Mouse (Mus musculus) limb, embryonic 12.5 days (tissue): Measurements from ENCODE around the gene Plagl2. TPM values are rescaled to one million over a fixed set of nuclear protein-coding genes. Genes with fewer than 3 reads are reported as not detected.

Experiments
- ATAC-seq: fragments of 200-750 bp; cut with Nextera tagmentation; 2 replicates; pipeline ENCODE4 v1.8.0; 2017; ENCODE audit warnings: low read depth, moderate TSS enrichment; ENCODE audit not compliant: insufficient number of reproducible peaks, insufficient read depth, low FRiP score, low TSS enrichment
- H3K27ac ChIP-seq: fragments of 300-500 bp; sonication (generic); 2 replicates; pipeline ENCODE4 v1.5.1; 2016; ENCODE audit warnings: mild to moderate bottlenecking, moderate library complexity
- H3K27me3 ChIP-seq: fragments of 300-500 bp; sonication (generic); 2 replicates; pipeline ENCODE4 v1.6.1; 2016; ENCODE audit warnings: mild to moderate bottlenecking, moderate library complexity
- H3K36me3 ChIP-seq: fragments of 300-500 bp; sonication (generic); 2 replicates; pipeline ENCODE4 v1.6.1; 2016; ENCODE audit warnings: mild to moderate bottlenecking, moderate library complexity
- H3K4me1 ChIP-seq: fragments of 300-500 bp; sonication (generic); replicated peaks from 2 replicates; pipeline ENCODE4 v1.6.1; 2016
- H3K4me2 ChIP-seq: fragments of 300-500 bp; sonication (generic); 2 replicates; pipeline ENCODE4 v1.6.1; 2016; ENCODE audit warnings: mild to moderate bottlenecking, moderate library complexity
- H3K4me3 ChIP-seq: fragments of 300-500 bp; sonication (generic); replicated peaks from 2 replicates; pipeline ENCODE4 v1.5.1; 2016; ENCODE audit warnings: mild to moderate bottlenecking
- H3K9ac ChIP-seq: fragments of 300-500 bp; sonication (generic); replicated peaks from 2 replicates; pipeline ENCODE4 v1.6.1; 2016; ENCODE audit warnings: mild to moderate bottlenecking, moderate library complexity
- H3K9me3 ChIP-seq: fragments of 300-500 bp; sonication (generic); 2 replicates; pipeline ENCODE4 v1.6.1; 2016; ENCODE audit warnings: mild to moderate bottlenecking, moderate library complexity
- WGBS: fragments of 180-500 bp; shearing (Covaris S2); methylation state at CpG from one replicate; pipeline ENCODE4 v1.1.7; 2016; 5-methylcytosine and 5-hydroxymethylcytosine counted together
- polyA plus RNA-seq: library from polyadenylated mRNA; unstranded; fragments of >200 nt; fragmentation: Nextera tagmentation; extraction: Ambion mirVana; gene quantifications from 2 replicates; pipeline ENCODE4 v1.2.1, GENCODE M21; 2016

Gene Plagl2
- polyA plus RNA-seq, 1 experiment from 2014 or later: 13.3 TPM

DNA sequence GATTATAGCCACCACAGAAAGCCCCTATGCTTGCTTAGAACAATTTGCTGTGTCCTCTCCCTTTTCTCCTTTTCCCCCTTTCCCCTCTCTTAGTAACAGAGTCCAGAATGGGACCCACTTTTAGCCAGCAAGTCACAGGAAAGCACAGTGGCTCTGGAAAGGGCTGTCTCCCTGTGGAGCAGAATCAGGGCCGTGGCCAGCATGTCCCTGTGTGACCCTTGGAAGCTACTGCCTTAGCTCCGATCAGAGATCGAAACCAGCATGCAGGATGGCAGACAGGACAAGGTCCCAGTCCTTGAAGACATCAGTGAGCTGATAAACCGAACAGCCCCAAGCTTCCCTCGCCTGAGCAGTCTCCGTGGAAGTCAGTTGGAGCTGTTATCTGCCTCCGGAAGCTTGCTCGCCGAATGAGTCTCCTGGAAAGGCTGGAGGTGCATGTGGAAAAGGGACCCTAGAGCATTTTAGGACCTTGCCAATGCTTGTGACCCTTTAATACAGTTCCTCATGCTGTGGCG lies 23.3 kb downstream of the Plagl2 start:
- H3K27ac ChIP-seq: no peak overlapping the region
- H3K9ac ChIP-seq: no peak overlapping the region
- no peaks in the 10 kb centered on the region for H3K4me1 ChIP-seq
- 88% methylated on average over 10 of the region's 10 CpGs for WGBS
- H3K9me3 ChIP-seq: no peaks in the 10 kb centered on the region
- H3K4me3 ChIP-seq: no peak overlapping the region
- 0 out of 2 replicates have a peak, but pooled peaks cover 3% of the 10 kb centered on the region for H3K36me3 ChIP-seq
- no peaks in the 10 kb centered on the region for H3K27me3 ChIP-seq
- H3K4me2 ChIP-seq: no peak overlapping the region
- no peak for ATAC-seq

DNA sequence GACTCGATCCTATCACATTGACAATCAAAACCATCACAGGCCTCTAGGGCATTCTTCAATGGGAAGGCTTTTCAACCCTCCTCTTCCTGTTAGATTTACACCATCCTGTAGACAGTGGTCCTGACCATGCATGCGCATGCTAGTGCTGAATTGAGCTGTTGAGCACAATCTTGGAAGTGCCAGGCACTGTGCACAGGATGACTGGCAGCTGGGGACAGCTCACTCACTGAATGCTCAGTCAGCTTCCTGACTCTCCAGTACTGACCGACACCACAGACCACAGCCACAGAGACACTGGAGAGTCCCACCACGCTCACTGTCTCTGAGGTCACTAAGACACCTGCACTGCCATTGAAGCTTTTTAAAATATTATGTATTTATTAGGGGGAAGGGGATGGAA lies 25.8 kb downstream of the Plagl2 start:
- no peaks in the 10 kb centered on the region for H3K4me1 ChIP-seq
- WGBS: 77% methylated on average over 4 of the region's 4 CpGs
- H3K4me3 ChIP-seq: no peak overlapping the region
- no peak overlapping the region for H3K9ac ChIP-seq
- no peak overlapping the region for H3K27ac ChIP-seq
- H3K4me2 ChIP-seq: no peak overlapping the region
- peaks cover 3% of the 10 kb centered on the region for H3K36me3 ChIP-seq
- H3K9me3 ChIP-seq: no peaks in the 10 kb centered on the region
- no peak for ATAC-seq
- H3K27me3 ChIP-seq: no peaks in the 10 kb centered on the region

DNA sequence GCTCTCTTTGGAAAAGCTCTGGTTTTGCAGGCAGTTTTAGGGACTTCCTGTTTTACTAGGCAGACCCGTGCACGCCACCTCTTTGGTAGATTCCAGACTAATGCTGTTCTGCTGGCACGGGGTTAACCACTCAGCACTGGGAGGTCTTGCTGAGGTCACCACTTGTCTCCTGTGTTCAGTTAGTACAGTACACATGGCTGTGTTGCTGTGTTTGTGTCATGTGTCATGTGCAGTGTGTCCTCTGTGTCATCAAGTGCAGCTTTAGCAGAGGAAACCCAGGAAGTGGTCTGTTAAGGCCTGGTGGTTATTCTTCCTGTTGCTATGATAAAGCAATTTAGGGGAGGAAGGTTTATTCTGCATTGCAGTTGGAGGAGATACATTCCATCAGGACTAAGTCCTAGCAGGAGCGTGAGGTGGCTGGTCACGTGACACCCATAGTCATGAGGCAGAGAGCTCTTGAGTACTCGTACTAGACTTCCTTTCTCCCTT lies 26.4 kb downstream of the Plagl2 start:
- peaks cover 9% of the 10 kb centered on the region for H3K36me3 ChIP-seq
- H3K9ac ChIP-seq: no peak overlapping the region
- H3K9me3 ChIP-seq: no peaks in the 10 kb centered on the region
- no peaks in the 10 kb centered on the region for H3K27me3 ChIP-seq
- no peak for ATAC-seq
- 72% methylated on average over 6 of the region's 6 CpGs for WGBS
- no peak overlapping the region for H3K4me2 ChIP-seq
- no peak overlapping the region for H3K4me3 ChIP-seq
- no peaks in the 10 kb centered on the region for H3K4me1 ChIP-seq
- no peak overlapping the region for H3K27ac ChIP-seq

DNA sequence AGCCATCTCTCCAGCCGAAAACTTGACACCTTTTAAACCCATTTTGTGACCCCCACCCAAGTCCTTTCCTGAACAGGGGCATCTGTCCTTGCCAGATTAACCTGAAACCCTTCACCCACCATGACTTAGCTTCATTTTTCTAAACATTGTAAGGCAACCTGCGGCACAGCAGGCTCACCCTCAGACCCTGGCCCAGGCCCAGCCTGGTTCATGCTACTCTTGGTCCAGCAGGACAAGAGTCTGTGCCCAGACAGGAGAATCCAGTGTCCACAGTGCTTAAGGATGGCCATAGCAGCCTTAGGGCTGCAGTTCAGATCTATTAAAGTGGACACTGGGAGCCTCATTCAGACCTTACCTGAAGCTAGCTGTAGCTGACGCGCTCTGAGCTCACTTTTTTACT lies 27.9 kb downstream of the Plagl2 start:
- no peak overlapping the region for H3K9ac ChIP-seq
- WGBS: 82% methylated on average over 4 of the region's 4 CpGs
- H3K27ac ChIP-seq: no peak overlapping the region
- H3K9me3 ChIP-seq: no peaks in the 10 kb centered on the region
- H3K27me3 ChIP-seq: no peaks in the 10 kb centered on the region
- no peaks in the 10 kb centered on the region for H3K4me1 ChIP-seq
- peaks cover 23% of the 10 kb centered on the region for H3K36me3 ChIP-seq
- no peak overlapping the region for H3K4me3 ChIP-seq
- H3K4me2 ChIP-seq: no peak overlapping the region
- no peak for ATAC-seq

DNA sequence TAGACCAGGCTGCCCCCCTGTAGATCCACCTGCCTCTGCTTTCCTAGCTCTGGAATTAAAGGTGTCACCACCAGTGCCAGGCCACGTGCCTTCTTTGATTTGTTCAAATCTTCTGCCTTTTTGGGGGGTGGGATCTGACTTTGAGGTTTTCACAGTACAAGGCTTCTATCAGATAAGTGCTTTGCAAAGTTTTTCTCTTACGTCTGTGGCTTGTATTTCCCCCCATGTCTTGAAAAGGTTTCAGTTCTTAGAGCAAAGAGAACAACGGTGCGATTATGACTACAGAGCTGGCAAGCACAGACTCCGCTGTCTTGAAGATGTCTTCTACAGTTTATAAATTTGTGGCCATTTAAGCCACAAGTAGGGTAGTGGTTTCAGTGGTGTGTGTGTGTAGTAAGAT lies 29.8 kb downstream of the Plagl2 start:
- Histone ChIP-seq H3K27ac (no peak overlapping the region), H3K9ac (no peak overlapping the region), H3K27me3 (no peaks in the 10 kb centered on the region), H3K4me2 (no peak overlapping the region), H3K4me3 (no peak overlapping the region), H3K36me3 (peaks cover 42% of the 10 kb centered on the region), H3K9me3 (no peaks in the 10 kb centered on the region), H3K4me1 (no peaks in the 10 kb centered on the region)
- 91% methylated on average over 5 of the region's 5 CpGs for WGBS
- no peak for ATAC-seq

DNA sequence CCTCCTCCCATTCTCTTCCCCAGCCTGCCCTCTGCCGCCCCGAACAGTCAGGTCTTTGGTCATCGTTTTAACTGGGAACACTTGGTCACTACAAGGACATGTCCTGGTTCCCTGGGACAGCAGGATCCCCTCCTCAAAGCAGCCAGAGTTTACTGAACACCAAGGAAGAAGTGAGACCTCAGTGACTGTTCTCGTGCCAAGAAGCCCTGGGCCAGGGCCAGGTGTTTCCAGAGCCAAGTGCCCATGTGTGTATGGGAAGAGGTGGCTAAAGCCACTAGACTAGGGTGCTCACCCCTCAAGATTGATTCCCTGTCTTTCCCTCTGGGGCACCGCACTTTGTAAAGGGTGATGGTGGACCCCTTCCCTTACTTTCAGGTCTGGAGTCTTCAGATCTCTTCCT lies 31.9 kb downstream of the Plagl2 start:
- no peaks in the 10 kb centered on the region for H3K4me1 ChIP-seq
- no peaks in the 10 kb centered on the region for H3K27me3 ChIP-seq
- no peak overlapping the region for H3K4me3 ChIP-seq
- no peak for ATAC-seq
- 86% methylated on average over 5 of the region's 5 CpGs for WGBS
- H3K9ac ChIP-seq: no peak overlapping the region
- H3K36me3 ChIP-seq: peaks cover 64% of the 10 kb centered on the region
- H3K9me3 ChIP-seq: no peaks in the 10 kb centered on the region
- no peak overlapping the region for H3K4me2 ChIP-seq
- H3K27ac ChIP-seq: no peak overlapping the region

DNA sequence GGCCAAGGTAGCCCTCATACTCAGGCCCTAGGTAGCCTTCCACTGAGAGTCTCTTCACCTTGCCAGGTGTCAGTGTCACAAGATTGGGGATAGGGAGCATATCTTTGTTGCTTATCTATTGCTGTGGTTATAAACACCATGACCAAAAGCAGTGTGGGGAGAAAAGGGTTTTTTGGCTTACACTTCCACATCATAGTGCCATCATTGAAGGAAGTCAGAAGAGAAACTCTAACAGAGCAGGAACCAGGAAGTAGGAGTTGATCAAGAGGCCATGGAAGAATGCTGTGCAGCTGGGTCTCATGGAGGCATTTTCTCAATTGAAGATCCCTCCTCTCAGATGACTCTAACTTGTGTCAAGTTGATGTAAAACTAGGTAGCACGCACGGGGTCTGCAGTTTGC lies 33.1 kb downstream of the Plagl2 start:
- ATAC-seq: no peak
- WGBS: 90% methylated on average over 2 of the region's 2 CpGs
- no peak overlapping the region for H3K27ac ChIP-seq
- H3K4me3 ChIP-seq: no peak overlapping the region
- peaks cover 74% of the 10 kb centered on the region for H3K36me3 ChIP-seq
- H3K27me3 ChIP-seq: no peaks in the 10 kb centered on the region
- no peak overlapping the region for H3K9ac ChIP-seq
- H3K4me2 ChIP-seq: no peak overlapping the region
- H3K4me1 ChIP-seq: no peaks in the 10 kb centered on the region
- H3K9me3 ChIP-seq: no peaks in the 10 kb centered on the region

DNA sequence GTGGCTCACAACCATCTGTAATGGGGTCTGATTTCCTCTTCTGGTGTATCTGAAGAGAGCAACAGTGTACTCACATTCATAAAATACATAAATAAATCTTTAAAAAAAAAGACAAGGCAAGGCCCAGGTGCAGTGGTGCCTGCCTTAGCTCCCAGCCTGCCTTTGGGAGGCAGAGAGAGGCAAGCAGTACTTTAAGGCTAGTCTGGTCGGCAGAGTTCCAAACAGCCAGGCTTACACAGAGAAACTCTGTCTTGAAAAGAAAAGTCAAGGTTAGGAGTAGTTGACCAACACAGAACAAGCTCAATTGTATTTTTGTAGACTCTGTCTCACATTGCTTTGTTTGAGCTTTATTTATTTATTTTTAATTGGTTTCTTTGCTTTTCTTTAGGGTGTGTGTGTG lies 38.5 kb downstream of the Plagl2 start:
- no peaks in the 10 kb centered on the region for H3K9me3 ChIP-seq
- H3K36me3 ChIP-seq: peaks cover 94% of the 10 kb centered on the region
- 79% methylated on average over 1 of the region's 1 CpGs for WGBS
- ATAC-seq: no peak
- H3K4me1 ChIP-seq: no peaks in the 10 kb centered on the region
- H3K4me2 ChIP-seq: no peak overlapping the region
- H3K27ac ChIP-seq: no peak overlapping the region
- no peak overlapping the region for H3K4me3 ChIP-seq
- H3K9ac ChIP-seq: no peak overlapping the region
- no peaks in the 10 kb centered on the region for H3K27me3 ChIP-seq

DNA sequence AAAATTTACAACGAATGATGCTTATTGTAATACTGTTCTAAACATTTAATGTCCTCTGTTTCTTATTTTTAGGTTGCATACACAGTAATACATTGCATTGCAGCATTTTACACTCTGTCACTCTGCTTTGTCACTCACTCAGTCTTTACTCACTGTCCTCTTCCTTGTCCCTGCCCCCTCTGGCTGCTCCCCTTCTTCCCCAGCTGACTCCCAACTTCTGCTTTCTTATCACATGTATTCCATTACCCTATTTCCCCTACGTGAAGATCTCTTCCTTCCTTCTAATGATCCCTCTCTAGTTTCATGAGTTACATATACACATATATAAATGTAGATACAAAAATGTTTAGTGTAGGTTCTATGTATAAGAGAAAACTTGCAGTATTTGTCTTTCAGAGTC lies 42.1 kb downstream of the Plagl2 start:
- Histone ChIP-seq H3K27ac (no peak overlapping the region), H3K4me3 (no peak overlapping the region), H3K27me3 (no peaks in the 10 kb centered on the region), H3K9ac (no peak overlapping the region), H3K4me2 (no peak overlapping the region), H3K9me3 (no peaks in the 10 kb centered on the region), H3K4me1 (no peaks in the 10 kb centered on the region), H3K36me3 (peaks cover 87% of the 10 kb centered on the region)
- ATAC-seq: no peak
- 93% methylated on average over 2 of the region's 2 CpGs for WGBS

DNA sequence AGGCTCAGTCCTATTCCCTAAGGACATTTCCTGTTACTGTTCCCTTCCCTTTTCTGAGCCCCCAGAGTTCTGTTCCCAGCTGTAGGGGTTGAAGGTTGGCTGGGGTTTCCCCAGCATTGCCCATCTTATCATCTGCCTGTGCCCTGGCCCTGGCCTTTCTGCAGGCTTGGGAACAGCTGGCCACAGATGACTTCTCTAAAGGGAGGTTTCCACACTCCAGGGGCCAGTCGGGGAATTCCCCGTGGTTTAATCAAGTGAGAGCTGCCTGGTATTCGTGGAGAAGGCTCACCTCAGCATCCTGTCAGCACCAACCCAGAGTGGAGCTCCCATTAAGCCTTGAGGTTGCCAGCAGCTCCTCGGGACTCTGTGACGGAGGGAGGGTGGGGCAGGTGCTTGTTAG lies 42.7 kb downstream of the Plagl2 start:
- no peak overlapping the region for H3K4me3 ChIP-seq
- no peaks in the 10 kb centered on the region for H3K9me3 ChIP-seq
- no peak overlapping the region for H3K9ac ChIP-seq
- no peak overlapping the region for H3K4me2 ChIP-seq
- WGBS: 75% methylated on average over 5 of the region's 5 CpGs
- H3K4me1 ChIP-seq: no peaks in the 10 kb centered on the region
- peaks cover 84% of the 10 kb centered on the region for H3K36me3 ChIP-seq
- no peaks in the 10 kb centered on the region for H3K27me3 ChIP-seq
- ATAC-seq: no peak
- no peak overlapping the region for H3K27ac ChIP-seq

DNA sequence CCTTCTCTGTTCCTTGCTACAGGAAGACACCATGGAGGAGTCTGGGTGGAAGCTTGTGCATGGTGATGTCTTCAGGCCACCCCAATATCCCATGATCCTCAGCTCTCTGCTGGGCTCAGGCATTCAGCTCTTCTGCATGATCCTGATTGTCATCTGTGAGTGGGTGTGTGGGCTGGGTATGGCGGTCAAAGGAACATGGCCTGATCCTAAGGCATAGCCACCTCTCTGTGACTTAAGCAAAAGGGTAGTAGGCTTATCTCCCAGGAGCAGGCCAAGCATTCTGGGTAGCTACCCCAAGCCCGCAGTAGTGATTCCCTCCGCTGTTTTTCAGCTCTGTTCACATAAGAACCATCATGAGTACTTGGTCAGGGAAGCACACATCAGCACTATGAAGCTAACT lies 47.0 kb downstream of the Plagl2 start:
- Histone ChIP-seq H3K4me1 (no peaks in the 10 kb centered on the region), H3K27ac (no peak overlapping the region), H3K4me3 (no peak overlapping the region), H3K4me2 (no peak overlapping the region), H3K9me3 (no peaks in the 10 kb centered on the region), H3K36me3 (peaks cover 89% of the 10 kb centered on the region), H3K9ac (no peak overlapping the region), H3K27me3 (no peaks in the 10 kb centered on the region)
- ATAC-seq: no peak
- WGBS: 88% methylated on average over 3 of the region's 3 CpGs

DNA sequence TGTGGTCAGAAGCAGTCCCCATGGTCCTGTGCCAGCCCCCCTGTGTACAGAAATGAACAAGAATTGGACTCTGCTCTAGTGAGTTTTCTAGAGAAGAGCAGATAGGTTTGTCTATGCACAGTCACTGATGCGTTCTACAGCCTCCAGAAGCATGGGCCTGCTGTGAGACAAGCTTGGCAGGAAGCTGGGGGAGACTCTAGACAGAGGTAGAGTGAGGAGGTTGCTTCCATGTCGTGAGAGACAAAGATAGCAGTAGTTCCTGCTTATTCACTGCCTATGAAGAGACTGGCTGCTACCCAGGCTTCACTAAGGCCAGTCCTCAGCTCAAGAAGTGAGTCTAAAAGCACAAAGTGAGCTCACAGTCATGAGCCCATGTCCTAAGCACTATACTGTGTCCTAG lies 50.0 kb downstream of the Plagl2 start:
- Histone ChIP-seq H3K9ac (no peak overlapping the region), H3K4me1 (no peaks in the 10 kb centered on the region), H3K27ac (no peak overlapping the region), H3K4me2 (no peak overlapping the region), H3K36me3 (peaks cover 94% of the 10 kb centered on the region), H3K27me3 (no peaks in the 10 kb centered on the region), H3K4me3 (no peak overlapping the region), H3K9me3 (no peaks in the 10 kb centered on the region)
- no peak for ATAC-seq
- WGBS: 82% methylated on average over 2 of the region's 2 CpGs
